16 mouse cellular contexts compared by ENCODE assay signal in genomic region chr3:50044160-50044559, GRCm38 (mm10).
DNase-seq lines count a peak whose midpoint lies in the region; ATAC-seq and TF ChIP-seq lines count a peak whose summit lies in the region.
"Had no signal": no experiment of that assay in that cellular context is flagged by ENCODE, and none has a peak within 500 bp of the region (broad histone marks: within the 10 kb centered on the region; RNA-seq: fewer than 3 reads in every experiment).

No protein-coding gene starts in this region.

- no peak for DNase-seq in forebrain, embryonic 10.5 days (ENCODE audit: extremely low spot score, low spot score)
- no peak for DNase-seq in forebrain, postnatal 0 days
- peak; percentile 36 for DNase-seq in limb, embryonic 14.5 days (ENCODE audit: low spot score)
- no peak for DNase-seq in limb, embryonic 10.5 days (ENCODE audit: low spot score)
- DNase-seq: adrenal gland, adult 2 months; adrenal gland, postnatal 10 days; adrenal gland, postnatal 25 days; cerebellum, adult 11-12 months; cerebellum, adult 2 months; cerebellum, adult 9-10 months; gastrocnemius, adult 2 months had no signal

- H3K27ac ChIP-seq in forebrain, embryonic 13.5 days: no peak overlapping the region
- H3K27ac ChIP-seq in forebrain, embryonic 10.5 days: no peak overlapping the region
- no peak overlapping the region for H3K27ac ChIP-seq in forebrain, embryonic 15.5 days (replicated peaks)
- H3K27ac ChIP-seq in forebrain, postnatal 0 days (ENCODE audit: low read depth, low read length): no peak overlapping the region
- no peak overlapping the region for H3K27ac ChIP-seq in limb, embryonic 14.5 days (replicated peaks; ENCODE audit: low read depth, low read length)
- H3K27ac ChIP-seq in limb, embryonic 10.5 days: no peak overlapping the region
- no peak overlapping the region for H3K27ac ChIP-seq in limb, embryonic 15.5 days
- H3K27ac ChIP-seq: embryonic facial prominence, embryonic 13.5 days; gastrocnemius, adult 2 months had no signal

- H3K36me3 ChIP-seq in forebrain, embryonic 13.5 days (ENCODE audit: poor library complexity, severe bottlenecking): no peaks in the 10 kb centered on the region
- H3K36me3 ChIP-seq in forebrain, embryonic 10.5 days (replicated peaks): no peaks in the 10 kb centered on the region
- H3K36me3 ChIP-seq in forebrain, embryonic 15.5 days: no peaks in the 10 kb centered on the region
- H3K36me3 ChIP-seq in forebrain, postnatal 0 days (ENCODE audit: insufficient read depth): no peaks in the 10 kb centered on the region
- no peaks in the 10 kb centered on the region for H3K36me3 ChIP-seq in limb, embryonic 14.5 days (ENCODE audit: control insufficient read depth, insufficient read depth, low read length)
- H3K36me3 ChIP-seq in limb, embryonic 10.5 days: no peaks in the 10 kb centered on the region
- H3K36me3 ChIP-seq in limb, embryonic 15.5 days: no peaks in the 10 kb centered on the region
- H3K36me3 ChIP-seq: embryonic facial prominence, embryonic 13.5 days had no signal

- no peak for TF ChIP-seq CTCF in forebrain, postnatal 0 days (IDR thresholded peaks at IDR 0.05; ENCODE audit: low read depth)

- H3K27me3 ChIP-seq in forebrain, embryonic 13.5 days: no peaks in the 10 kb centered on the region
- H3K27me3 ChIP-seq in forebrain, embryonic 10.5 days (ENCODE audit: poor library complexity, severe bottlenecking): no peaks in the 10 kb centered on the region
- H3K27me3 ChIP-seq in forebrain, embryonic 15.5 days: no peaks in the 10 kb centered on the region
- H3K27me3 ChIP-seq in forebrain, postnatal 0 days (ENCODE audit: insufficient read depth, low read length): no peaks in the 10 kb centered on the region
- H3K27me3 ChIP-seq in limb, embryonic 14.5 days (ENCODE audit: control insufficient read depth, insufficient read depth, low read length): no peaks in the 10 kb centered on the region
- H3K27me3 ChIP-seq in limb, embryonic 10.5 days (ENCODE audit: low read depth, poor library complexity, severe bottlenecking): no peaks in the 10 kb centered on the region
- H3K27me3 ChIP-seq in limb, embryonic 15.5 days: no peaks in the 10 kb centered on the region
- H3K27me3 ChIP-seq: embryonic facial prominence, embryonic 13.5 days had no signal

- no peak for TF ChIP-seq POLR2A in limb, embryonic 14.5 days (IDR thresholded peaks at IDR 0.05; ENCODE audit: borderline replicate concordance, extremely low read depth, insufficient read depth, insufficient read length)

- peak; percentile 51; the same call in 1 of the 2 replicates for ATAC-seq in forebrain, embryonic 13.5 days
- peak; percentile 65; the same call in 1 of the 2 replicates for ATAC-seq in forebrain, embryonic 15.5 days (replicated peaks)
- no peak for ATAC-seq in forebrain, postnatal 0 days
- ATAC-seq in limb, embryonic 14.5 days (ENCODE audit: low FRiP score, low read depth): peak; percentile 53; the same call in 1 of the 2 replicates
- ATAC-seq in limb, embryonic 15.5 days (ENCODE audit: insufficient number of reproducible peaks, low FRiP score, low TSS enrichment, low read depth): peak; percentile 30; the same call in 1 of the 2 replicates
- ATAC-seq in frontal cortex, adult (ENCODE audit: low TSS enrichment): no peak

- no peak overlapping the region for H3K9ac ChIP-seq in forebrain, embryonic 13.5 days
- H3K9ac ChIP-seq in forebrain, embryonic 15.5 days (replicated peaks): no peak overlapping the region
- H3K9ac ChIP-seq in forebrain, postnatal 0 days: no peak overlapping the region
- H3K9ac ChIP-seq in limb, embryonic 14.5 days (ENCODE audit: low read depth, low read length, severe bottlenecking): no peak overlapping the region
- no peak overlapping the region for H3K9ac ChIP-seq in limb, embryonic 15.5 days
- H3K9ac ChIP-seq: embryonic facial prominence, embryonic 13.5 days had no signal

- H3K4me1 ChIP-seq in forebrain, embryonic 13.5 days: no peaks in the 10 kb centered on the region
- no peaks in the 10 kb centered on the region for H3K4me1 ChIP-seq in forebrain, embryonic 10.5 days
- H3K4me1 ChIP-seq in forebrain, embryonic 15.5 days: no peaks in the 10 kb centered on the region
- no peaks in the 10 kb centered on the region for H3K4me1 ChIP-seq in forebrain, postnatal 0 days (ENCODE audit: insufficient read depth)
- peaks cover 15% of the 10 kb centered on the region for H3K4me1 ChIP-seq in limb, embryonic 14.5 days (ENCODE audit: control insufficient read depth, insufficient read depth, low read length)
- no peaks in the 10 kb centered on the region for H3K4me1 ChIP-seq in limb, embryonic 10.5 days
- 0 out of 2 replicates have a peak, but pooled peaks cover 2% of the 10 kb centered on the region for H3K4me1 ChIP-seq in limb, embryonic 15.5 days
- H3K4me1 ChIP-seq: embryonic facial prominence, embryonic 13.5 days had no signal

- H3K4me3 ChIP-seq in forebrain, embryonic 13.5 days: no peak overlapping the region
- H3K4me3 ChIP-seq in forebrain, embryonic 10.5 days: no peak overlapping the region
- no peak overlapping the region for H3K4me3 ChIP-seq in forebrain, embryonic 15.5 days
- no peak overlapping the region for H3K4me3 ChIP-seq in forebrain, postnatal 0 days (ENCODE audit: low read depth, low read length)
- no peak overlapping the region for H3K4me3 ChIP-seq in limb, embryonic 14.5 days (replicated peaks; ENCODE audit: low read length)
- no peak overlapping the region for H3K4me3 ChIP-seq in limb, embryonic 10.5 days
- no peak overlapping the region for H3K4me3 ChIP-seq in limb, embryonic 15.5 days
- H3K4me3 ChIP-seq: embryonic facial prominence, embryonic 13.5 days; gastrocnemius, adult 2 months had no signal

- H3K4me2 ChIP-seq in forebrain, embryonic 13.5 days: no peak overlapping the region
- no peak overlapping the region for H3K4me2 ChIP-seq in forebrain, embryonic 15.5 days (replicated peaks)
- no peak overlapping the region for H3K4me2 ChIP-seq in forebrain, postnatal 0 days (ENCODE audit: low read depth)
- H3K4me2 ChIP-seq in limb, embryonic 14.5 days (replicated peaks; ENCODE audit: low read depth, low read length, severe bottlenecking): no peak overlapping the region
- no peak overlapping the region for H3K4me2 ChIP-seq in limb, embryonic 15.5 days
- H3K4me2 ChIP-seq: embryonic facial prominence, embryonic 13.5 days had no signal

- no peaks in the 10 kb centered on the region for H3K9me3 ChIP-seq in forebrain, embryonic 13.5 days (replicated peaks)
- no peaks in the 10 kb centered on the region for H3K9me3 ChIP-seq in forebrain, embryonic 10.5 days
- no peaks in the 10 kb centered on the region for H3K9me3 ChIP-seq in forebrain, embryonic 15.5 days
- H3K9me3 ChIP-seq in forebrain, postnatal 0 days (ENCODE audit: low read length): no peaks in the 10 kb centered on the region
- peaks cover 6% of the 10 kb centered on the region; the same call in 1 of the 2 replicates for H3K9me3 ChIP-seq in limb, embryonic 14.5 days (ENCODE audit: control insufficient read depth, low read length)
- no peaks in the 10 kb centered on the region for H3K9me3 ChIP-seq in limb, embryonic 10.5 days (replicated peaks)
- H3K9me3 ChIP-seq in limb, embryonic 15.5 days: no peaks in the 10 kb centered on the region
- H3K9me3 ChIP-seq: embryonic facial prominence, embryonic 13.5 days had no signal

Comparison
In these comparisons a context has a peak if more than half of its experiments do, and no peak if none do; other contexts are left out.
1. ATAC-seq: peak in forebrain, embryonic 13.5 days (single experiment), forebrain, embryonic 15.5 days (single experiment), limb, embryonic 14.5 days (single experiment) and limb, embryonic 15.5 days (single experiment); none in forebrain, postnatal 0 days (single experiment) and frontal cortex, adult (single experiment).